Mouse (Mus musculus): ENCODE results near the gene Pxmp4. TPM values are rescaled to one million over a fixed set of nuclear protein-coding genes. Genes with fewer than 3 reads are reported as not detected.

The Pxmp4 gene
- polyA plus RNA-seq, 2 experiments, result 20.6 to 27.0 TPM

- H3K4me1 ChIP-seq (ENCODE audit: control insufficient read depth, insufficient read depth, low read length), result peaks cover 33% of the 10 kb centered on the region
- H3K4me2 ChIP-seq (replicated peaks; ENCODE audit: low read depth, low read length, severe bottlenecking), result peak overlapping the region; percentile 76
- WGBS, result 2% methylated on average over 31 of the region's 70 CpGs
- DNase-seq (ENCODE audit: low spot score), result peak; percentile 70
- TF ChIP-seq POLR2A (IDR thresholded peaks at IDR 0.05; ENCODE audit: borderline replicate concordance, extremely low read depth, insufficient read depth, insufficient read length), result no peak
- no peaks in the 10 kb centered on the region for H3K27me3 ChIP-seq (ENCODE audit: control insufficient read depth, insufficient read depth, low read length)
- H3K9ac ChIP-seq (ENCODE audit: low read depth, low read length, severe bottlenecking), result peak overlapping the region; percentile 82
- peak overlapping the region; percentile 86 for H3K27ac ChIP-seq (replicated peaks; ENCODE audit: low read depth, low read length)
- 0 out of 2 replicates have a peak, but pooled peaks cover 3% of the 10 kb centered on the region for H3K36me3 ChIP-seq (ENCODE audit: control insufficient read depth, insufficient read depth, low read length)
- peak; percentile 62 for ATAC-seq (ENCODE audit: low FRiP score, low read depth)
- no peaks in the 10 kb centered on the region for H3K9me3 ChIP-seq (ENCODE audit: control insufficient read depth, low read length)
- peak overlapping the region; percentile 81 for H3K4me3 ChIP-seq (replicated peaks; ENCODE audit: low read length)
Measured at GRCm38 (mm10) chr2:154569071-154569748, 34.3 kb downstream of the Pxmp4 start.

GRCm38 (mm10) chr2:154568329-154569070 lies 35.0 kb downstream of the Pxmp4 start:
- peaks cover 33% of the 10 kb centered on the region for H3K4me1 ChIP-seq (ENCODE audit: control insufficient read depth, insufficient read depth, low read length)
- peak; percentile 26 for DNase-seq (ENCODE audit: low spot score)
- ATAC-seq (ENCODE audit: low FRiP score, low read depth), result no peak

GRCm38 (mm10) chr2:154567766-154568165 lies 35.7 kb downstream of the Pxmp4 start:
- Histone ChIP-seq H3K4me3 (replicated peaks; ENCODE audit: low read length) (peak overlapping the region; percentile 81), H3K27me3 (ENCODE audit: control insufficient read depth, insufficient read depth, low read length) (no peaks in the 10 kb centered on the region), H3K9ac (ENCODE audit: low read depth, low read length, severe bottlenecking) (peak overlapping the region; percentile 82), H3K36me3 (ENCODE audit: control insufficient read depth, insufficient read depth, low read length) (peaks cover 16% of the 10 kb centered on the region), H3K4me2 (replicated peaks; ENCODE audit: low read depth, low read length, severe bottlenecking) (peak overlapping the region; percentile 76), H3K27ac (replicated peaks; ENCODE audit: low read depth, low read length) (peak overlapping the region; percentile 16; the same call in 1 of the 2 replicates), H3K4me1 (ENCODE audit: control insufficient read depth, insufficient read depth, low read length) (peaks cover 33% of the 10 kb centered on the region), H3K9me3 (ENCODE audit: control insufficient read depth, low read length) (no peaks in the 10 kb centered on the region)
- 66% methylated on average over 2 of the region's 2 CpGs for WGBS
- no peak for TF ChIP-seq POLR2A (IDR thresholded peaks at IDR 0.05; ENCODE audit: borderline replicate concordance, extremely low read depth, insufficient read depth, insufficient read length)
- no peak for DNase-seq (ENCODE audit: low spot score)
- no peak for ATAC-seq (ENCODE audit: low FRiP score, low read depth)

More at GRCm38 (mm10) chr2:154568329-154569070, 35.0 kb downstream of the Pxmp4 start:
- 18% methylated on average over 10 of the region's 10 CpGs for WGBS
- H3K27ac ChIP-seq (replicated peaks; ENCODE audit: low read depth, low read length), result peak overlapping the region; percentile 86
- peak overlapping the region; percentile 82 for H3K9ac ChIP-seq (ENCODE audit: low read depth, low read length, severe bottlenecking)
- H3K4me3 ChIP-seq (replicated peaks; ENCODE audit: low read length), result peak overlapping the region; percentile 81
- peak overlapping the region; percentile 76 for H3K4me2 ChIP-seq (replicated peaks; ENCODE audit: low read depth, low read length, severe bottlenecking)
- no peaks in the 10 kb centered on the region for H3K27me3 ChIP-seq (ENCODE audit: control insufficient read depth, insufficient read depth, low read length)
- TF ChIP-seq POLR2A (IDR thresholded peaks at IDR 0.05; ENCODE audit: borderline replicate concordance, extremely low read depth, insufficient read depth, insufficient read length), result no peak
- no peaks in the 10 kb centered on the region for H3K9me3 ChIP-seq (ENCODE audit: control insufficient read depth, low read length)
- H3K36me3 ChIP-seq (ENCODE audit: control insufficient read depth, insufficient read depth, low read length), result peaks cover 10% of the 10 kb centered on the region

GRCm38 (mm10) chr2:154566641-154567040 lies 36.9 kb downstream of the Pxmp4 start:
- H3K4me2 ChIP-seq (replicated peaks; ENCODE audit: low read depth, low read length, severe bottlenecking), result 0 out of 2 replicates have a peak overlapping the region, but pooled peaks have one; percentile 7
- H3K27ac ChIP-seq (replicated peaks; ENCODE audit: low read depth, low read length), result peak overlapping the region; percentile 61
- DNase-seq (ENCODE audit: low spot score), result no peak
- H3K27me3 ChIP-seq (ENCODE audit: control insufficient read depth, insufficient read depth, low read length), result no peaks in the 10 kb centered on the region
- no peak for ATAC-seq (ENCODE audit: low FRiP score, low read depth)
- peaks cover 23% of the 10 kb centered on the region for H3K36me3 ChIP-seq (ENCODE audit: control insufficient read depth, insufficient read depth, low read length)
- H3K4me3 ChIP-seq (replicated peaks; ENCODE audit: low read length), result no peak overlapping the region
- H3K9me3 ChIP-seq (ENCODE audit: control insufficient read depth, low read length), result no peaks in the 10 kb centered on the region
- TF ChIP-seq POLR2A (IDR thresholded peaks at IDR 0.05; ENCODE audit: borderline replicate concordance, extremely low read depth, insufficient read depth, insufficient read length), result no peak
- WGBS, result 33% methylated on average over 8 of the region's 8 CpGs
- H3K9ac ChIP-seq (ENCODE audit: low read depth, low read length, severe bottlenecking), result no peak overlapping the region; the same call in 1 of the 2 replicates
- H3K4me1 ChIP-seq (ENCODE audit: control insufficient read depth, insufficient read depth, low read length), result peaks cover 33% of the 10 kb centered on the region

- H3K27me3 ChIP-seq (ENCODE audit: control insufficient read depth, insufficient read depth, low read length), result no peaks in the 10 kb centered on the region
- H3K9me3 ChIP-seq (ENCODE audit: control insufficient read depth, low read length), result no peaks in the 10 kb centered on the region
- no peak overlapping the region for H3K4me2 ChIP-seq (replicated peaks; ENCODE audit: low read depth, low read length, severe bottlenecking)
- 0 out of 2 replicates have a peak overlapping the region, but pooled peaks have one; percentile 1 for H3K27ac ChIP-seq (replicated peaks; ENCODE audit: low read depth, low read length)
- peaks cover 34% of the 10 kb centered on the region for H3K36me3 ChIP-seq (ENCODE audit: control insufficient read depth, insufficient read depth, low read length)
- TF ChIP-seq POLR2A (IDR thresholded peaks at IDR 0.05; ENCODE audit: borderline replicate concordance, extremely low read depth, insufficient read depth, insufficient read length), result no peak
- 0 out of 2 replicates have a peak, but pooled peaks have one; percentile 5 for ATAC-seq (ENCODE audit: low FRiP score, low read depth)
- peaks cover 27% of the 10 kb centered on the region for H3K4me1 ChIP-seq (ENCODE audit: control insufficient read depth, insufficient read depth, low read length)
- DNase-seq (ENCODE audit: low spot score), result no peak
- 76% methylated on average over 3 of the region's 3 CpGs for WGBS
- H3K4me3 ChIP-seq (replicated peaks; ENCODE audit: low read length), result no peak overlapping the region
- H3K9ac ChIP-seq (ENCODE audit: low read depth, low read length, severe bottlenecking), result peak overlapping the region; percentile 9; the same call in 1 of the 2 replicates
Measured at GRCm38 (mm10) chr2:154565562-154565961, 37.9 kb downstream of the Pxmp4 start.
